Mouse (Mus musculus): Measurements from ENCODE around the gene Nckap1.

DNA sequence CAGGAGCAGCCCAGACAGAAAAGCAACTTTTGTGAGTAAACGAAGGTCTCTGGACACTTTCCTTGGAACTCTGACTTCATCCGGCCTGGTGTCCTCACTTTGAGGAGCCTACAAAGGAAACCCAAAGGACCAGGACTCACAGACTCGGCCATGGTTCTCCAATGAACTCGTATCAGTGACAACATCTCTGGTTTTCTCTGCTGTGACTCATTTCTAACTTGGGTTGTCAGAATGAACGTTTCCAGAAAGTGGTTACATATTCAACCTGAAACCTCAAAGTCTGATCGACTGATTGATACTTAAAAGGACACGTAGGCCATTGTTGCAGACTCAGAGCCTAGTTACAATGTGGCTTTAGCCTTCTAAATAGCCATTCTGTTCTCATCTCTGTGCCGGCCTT is 119.4 kb downstream of the Nckap1 start:
- TF ChIP-seq CTCF (IDR thresholded peaks at IDR 0.05; ENCODE audit: low read depth) = no peak
- TF ChIP-seq EP300 (IDR thresholded peaks at IDR 0.05; ENCODE audit: low read depth) = no peak

Measured in heart, postnatal 0 days (tissue).